Mouse (Mus musculus) heart, adult 2 months (tissue): Measurements from ENCODE around the gene Mgmt. TPM values are rescaled to one million over a fixed set of nuclear protein-coding genes. Genes with fewer than 3 reads are reported as not detected.
A peak's percentile ranks its signal among the peaks of the same experiment; 100 is the strongest.

Experiments
- DNase-seq, 2 experiments: peaks; one replicate each; pipeline ENCODE4 v3.0.0; 2021
- H3K27ac ChIP-seq: fragments of 200-600 bp; 2 replicates; pipeline ENCODE4 v1.8.1; 2022
- H3K27me3 ChIP-seq: fragments of 200-500 bp; 2 replicates; pipeline ENCODE4 v1.6.1; 2012; ENCODE audit warnings: mild to moderate bottlenecking, low read length, inconsistent platforms, mixed read lengths; ENCODE audit not compliant: control insufficient read depth, insufficient read depth
- H3K36me3 ChIP-seq: fragments of 200-500 bp; 2 replicates; pipeline ENCODE4 v1.6.1; 2012; ENCODE audit warnings: low read length, inconsistent platforms; ENCODE audit not compliant: control insufficient read depth, insufficient read depth
- H3K4me1 ChIP-seq: fragments of 200-500 bp; 2 replicates; pipeline ENCODE4 v1.6.1; 2011; ENCODE audit warnings: low read length; ENCODE audit not compliant: control insufficient read depth, insufficient read depth
- H3K4me3 ChIP-seq: fragments of 200-600 bp; 2 replicates; pipeline ENCODE4 v1.8.1; 2022
- H3K79me2 ChIP-seq: fragments of 200-500 bp; replicated peaks from 2 replicates; pipeline ENCODE4 v1.6.1; 2012; ENCODE audit warnings: mild to moderate bottlenecking, inconsistent platforms, low read length, moderate library complexity, mixed read lengths; ENCODE audit not compliant: control insufficient read depth, insufficient read depth
- H3K9ac ChIP-seq: fragments of 200-500 bp; 2 replicates; pipeline ENCODE4 v1.6.1; 2012; ENCODE audit warnings: low read depth, mild to moderate bottlenecking, control low read depth, inconsistent platforms, low read length, mixed read lengths
- CTCF ChIP-seq: fragments of 200-600 bp; IDR thresholded peaks from 2 replicates; pipeline ENCODE4 v1.8.1; 2022; ENCODE audit warnings: antibody characterized with exemption, mild to moderate bottlenecking, moderate library complexity
- EP300 ChIP-seq: fragments of 200-500 bp; IDR thresholded peaks from 2 replicates; pipeline ENCODE4 v1.6.1; 2011; ENCODE audit warnings: low read depth, low read length, control low read depth; ENCODE audit not compliant: insufficient read depth
- POLR2A ChIP-seq: fragments of 200-500 bp; IDR thresholded peaks from 2 replicates; pipeline ENCODE4 v1.6.1; 2011; ENCODE audit warnings: mild to moderate bottlenecking, low read depth, low read length, control low read depth; ENCODE audit not compliant: insufficient read depth
- WGBS: fragments of 180-500 bp; shearing (Covaris S2); methylation state at CpG from one replicate; pipeline ENCODE4 v1.1.7; 2018; 5-methylcytosine and 5-hydroxymethylcytosine counted together
- intact Hi-C: fragments of 180-260 bp; cut with DNase I; formaldehyde crosslinking; loops from one replicate; pipeline ENCODE4 v1.15.1; 2025
- polyA plus RNA-seq: library from polyadenylated mRNA; depleted of rRNA; stranded (reverse); fragments of >200 nt; gene quantifications from 2 replicates; pipeline ENCODE4 v1.2.3, GENCODE M21; 2012
- total RNA-seq, 2 experiments: library from RNA; stranded (reverse); gene quantifications; 2 replicates each; pipeline ENCODE4 v1.2.3; 2021

Gene Mgmt
- total and polyA plus RNA-seq, 3 experiments = 3.6 to 3.8 (median 3.7) TPM

DNA sequence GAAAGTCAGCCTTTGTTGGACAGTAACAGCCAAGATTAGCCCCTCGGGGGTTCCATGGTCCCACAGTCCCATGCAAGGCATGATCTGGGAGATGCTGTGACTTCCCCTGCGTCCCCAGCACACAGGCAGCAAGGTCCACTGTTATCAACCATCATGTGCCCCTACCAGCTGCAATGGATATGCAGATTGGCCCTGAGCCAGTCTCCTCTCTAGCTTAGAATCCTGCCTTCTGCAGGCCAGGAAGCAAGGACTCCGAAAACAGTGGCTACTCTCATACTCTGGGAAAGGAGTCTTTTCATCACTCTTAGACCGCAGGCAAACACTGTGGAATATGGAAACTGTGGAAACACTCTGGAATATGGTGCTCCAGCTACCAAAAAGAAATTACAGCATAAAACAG lies 152.5 kb downstream of the Mgmt start:
- Histone ChIP-seq H3K27me3 (no peaks in the 10 kb centered on the region), H3K27ac (no peak overlapping the region), H3K9ac (no peak overlapping the region), H3K36me3 (no peaks in the 10 kb centered on the region), H3K4me3 (no peak overlapping the region), H3K4me1 (peaks cover 1% of the 10 kb centered on the region; the same call in 1 of the 2 replicates), H3K79me2 (no peaks in the 10 kb centered on the region)
- TF ChIP-seq CTCF = no peak
- no peak for TF ChIP-seq POLR2A
- no peak for TF ChIP-seq EP300
- no peak for DNase-seq
- WGBS = 87% methylated on average over 4 of the region's 4 CpGs
- intact Hi-C loops = no loop called here

GRCm38 (mm10) chr7:137048086-137048922 lies 153.9 kb downstream of the Mgmt start:
- 66% methylated on average over 8 of the region's 8 CpGs for WGBS
- no peak overlapping the region for H3K27ac ChIP-seq

DNA sequence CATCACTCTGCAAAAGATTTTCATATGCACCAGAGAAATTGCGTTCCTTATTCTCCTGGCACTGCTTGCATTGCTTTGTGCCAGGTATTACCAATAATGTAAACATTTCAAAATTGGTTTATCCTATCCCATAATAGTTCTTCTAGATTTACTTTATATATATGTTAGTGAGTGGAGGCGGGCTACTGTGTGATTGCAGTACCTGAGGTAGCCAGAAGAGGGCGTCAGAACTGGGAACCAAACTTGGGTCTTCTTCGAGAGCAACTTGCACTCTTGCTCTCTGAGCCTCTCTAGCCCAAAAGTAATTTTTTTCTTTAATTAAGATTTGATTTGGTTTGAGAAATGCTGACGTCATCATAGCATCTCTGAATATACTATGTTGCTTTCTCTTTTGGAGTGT lies 159.9 kb downstream of the Mgmt start:
- intact Hi-C loops = no loop called here
- WGBS = 81% methylated on average over 5 of the region's 5 CpGs

More at GRCm38 (mm10) chr7:137048086-137048922, 153.9 kb downstream of the Mgmt start:
- no peak for DNase-seq
- TF ChIP-seq EP300 (no peak), POLR2A (no peak), CTCF (no peak)
- no peak overlapping the region for H3K4me3 ChIP-seq
- H3K27me3 ChIP-seq = no peaks in the 10 kb centered on the region
- H3K79me2 ChIP-seq = no peaks in the 10 kb centered on the region
- no peaks in the 10 kb centered on the region for H3K36me3 ChIP-seq
- H3K9ac ChIP-seq = no peak overlapping the region
- intact Hi-C loops = no loop called here
- H3K4me1 ChIP-seq = peaks cover 1% of the 10 kb centered on the region; the same call in 1 of the 2 replicates

DNA sequence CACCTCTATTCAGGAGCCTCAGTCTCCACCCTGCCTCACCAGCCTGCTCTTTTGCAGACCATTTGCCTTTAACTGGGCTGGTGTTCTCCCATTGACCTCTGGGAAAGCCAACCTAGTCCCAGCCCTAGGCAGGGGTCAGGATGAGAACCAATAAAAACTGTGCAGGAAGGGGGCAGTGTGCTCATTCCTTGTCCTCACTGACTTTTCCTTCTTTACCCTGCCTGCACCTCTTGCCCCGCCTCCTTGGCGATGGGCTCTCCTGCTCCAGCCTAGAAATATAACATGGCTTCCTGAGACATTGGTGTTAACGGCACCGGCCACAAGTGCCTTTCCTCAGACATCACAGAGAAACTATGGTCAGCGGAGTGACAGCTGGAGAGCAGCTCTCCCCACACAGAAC lies 161.7 kb downstream of the Mgmt start:
- Histone ChIP-seq H3K27me3 (no peaks in the 10 kb centered on the region), H3K4me1 (peaks cover 2% of the 10 kb centered on the region; the same call in 1 of the 2 replicates), H3K79me2 (no peaks in the 10 kb centered on the region), H3K27ac (no peak overlapping the region), H3K36me3 (no peaks in the 10 kb centered on the region), H3K9ac (no peak overlapping the region), H3K4me3 (no peak overlapping the region)
- TF ChIP-seq CTCF (0 out of 2 replicates have a peak, but pooled peaks have one; percentile 9), POLR2A (no peak), EP300 (no peak)
- intact Hi-C loops = no loop called here
- WGBS = 51% methylated on average over 5 of the region's 5 CpGs
- DNase-seq = no peak

More for the DNA sequence above, 159.9 kb downstream of the Mgmt start:
- H3K36me3 ChIP-seq = no peaks in the 10 kb centered on the region
- H3K79me2 ChIP-seq = no peaks in the 10 kb centered on the region
- no peak overlapping the region for H3K27ac ChIP-seq
- H3K27me3 ChIP-seq = no peaks in the 10 kb centered on the region
- no peaks in the 10 kb centered on the region for H3K4me1 ChIP-seq
- no peak for DNase-seq
- no peak overlapping the region for H3K4me3 ChIP-seq
- TF ChIP-seq POLR2A (no peak), EP300 (no peak), CTCF (peak; percentile 62)
- no peak overlapping the region for H3K9ac ChIP-seq

DNA sequence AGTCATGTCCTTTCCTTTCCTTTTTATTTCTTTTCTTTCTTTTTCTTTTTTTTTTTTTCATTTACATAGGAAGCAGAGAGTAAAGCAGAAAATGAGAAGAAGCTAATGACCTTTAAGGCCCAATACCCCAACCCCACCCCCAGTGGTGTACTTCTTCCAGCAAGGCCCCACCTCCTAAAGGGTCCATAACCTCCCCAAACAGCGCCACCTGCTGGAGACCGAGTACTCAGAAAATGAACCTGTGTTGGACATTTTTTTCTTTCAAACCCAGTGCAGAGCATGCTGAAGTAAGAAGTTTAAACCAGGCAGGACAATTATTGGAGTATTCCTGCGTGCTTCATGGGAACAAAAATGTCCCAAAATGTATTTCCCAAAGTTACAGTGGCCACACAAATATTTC lies 166.1 kb downstream of the Mgmt start:
- Histone ChIP-seq H3K4me3 (no peak overlapping the region), H3K9ac (no peak overlapping the region), H3K27ac (no peak overlapping the region), H3K4me1 (peaks cover 3% of the 10 kb centered on the region; the same call in 1 of the 2 replicates), H3K79me2 (no peaks in the 10 kb centered on the region), H3K36me3 (no peaks in the 10 kb centered on the region), H3K27me3 (no peaks in the 10 kb centered on the region)
- intact Hi-C loops = no loop called here
- DNase-seq = no peak
- WGBS = 51% methylated on average over 3 of the region's 3 CpGs
- TF ChIP-seq CTCF = peak; percentile 51
- TF ChIP-seq EP300 = no peak

- DNase-seq = no peak
- Histone ChIP-seq H3K4me3 (no peak overlapping the region), H3K4me1 (peaks cover 3% of the 10 kb centered on the region; the same call in 1 of the 2 replicates), H3K27me3 (no peaks in the 10 kb centered on the region), H3K27ac (no peak overlapping the region), H3K9ac (no peak overlapping the region), H3K36me3 (no peaks in the 10 kb centered on the region), H3K79me2 (no peaks in the 10 kb centered on the region)
- TF ChIP-seq POLR2A = no peak
- no peak for TF ChIP-seq CTCF
- TF ChIP-seq EP300 = no peak
- intact Hi-C loops = no loop called here
- 69% methylated on average over 6 of the region's 6 CpGs for WGBS
These were observed 166.7 kb downstream of the Mgmt start for GRCm38 (mm10) chr7:137061109-137061508.
